Mouse (Mus musculus): ENCODE measurements around the gene Marcksl1. TPM values are rescaled to one million over a fixed set of nuclear protein-coding genes. Genes with fewer than 3 reads are reported as not detected.

The Marcksl1 gene
- polyA plus RNA-seq (2015; fragmentation: Nextera tagmentation; extraction: Ambion mirVana), result 1,788 and 1,829 TPM in 2 replicates

GRCm38 (mm10) chr4:129513086-129513767 lies at the start of gene Marcksl1:
Gene Marcksl1, plus strand, starts transcription at chr4:129513581.
- H3K4me3 ChIP-seq, result peak within 1 kb of the TSS; percentile 100
- 3% methylated on average over 47 of the region's 47 CpGs for WGBS

GRCm38 (mm10) chr4:129464286-129464815 lies 49.0 kb upstream of the Marcksl1 start:
- Histone ChIP-seq H3K27me3 (no peaks in the 10 kb centered on the region), H3K4me3 (no peak overlapping the region), H3K4me1 (replicated peaks) (peaks cover 13% of the 10 kb centered on the region), H3K9me3 (no peaks in the 10 kb centered on the region), H3K4me2 (no peak overlapping the region), H3K9ac (no peak overlapping the region), H3K36me3 (peaks cover 58% of the 10 kb centered on the region), H3K27ac (no peak overlapping the region)
- no peak for ATAC-seq (ENCODE audit: low FRiP score)
- WGBS, result 81% methylated on average over 4 of the region's 4 CpGs

More at GRCm38 (mm10) chr4:129513086-129513767, at the start of gene Marcksl1:
- peak within 1 kb of the TSS; percentile 100 for H3K9ac ChIP-seq
- ATAC-seq (ENCODE audit: low FRiP score), result peak; percentile 82
- H3K4me2 ChIP-seq, result peak within 1 kb of the TSS; percentile 98
- H3K27ac ChIP-seq, result peak within 1 kb of the TSS; percentile 99
- H3K4me1 ChIP-seq (replicated peaks), result peaks cover 73% of the 10 kb centered on the region
- H3K36me3 ChIP-seq, result peaks cover 24% of the 10 kb centered on the region
- no peaks in the 10 kb centered on the region for H3K27me3 ChIP-seq
- no peaks in the 10 kb centered on the region for H3K9me3 ChIP-seq

- no peaks in the 10 kb centered on the region for H3K27me3 ChIP-seq
- H3K4me2 ChIP-seq, result no peak overlapping the region
- H3K36me3 ChIP-seq, result peaks cover 95% of the 10 kb centered on the region
- no peak overlapping the region for H3K4me3 ChIP-seq
- H3K9ac ChIP-seq, result no peak overlapping the region
- WGBS, result 85% methylated on average over 11 of the region's 11 CpGs
- no peak for ATAC-seq (ENCODE audit: low FRiP score)
- no peaks in the 10 kb centered on the region for H3K4me1 ChIP-seq (replicated peaks)
- H3K9me3 ChIP-seq, result no peaks in the 10 kb centered on the region
- no peak overlapping the region for H3K27ac ChIP-seq
These were observed 37.3 kb upstream of the Marcksl1 start for GRCm38 (mm10) chr4:129476047-129476446.

GRCm38 (mm10) chr4:129479863-129480262 lies 33.5 kb upstream of the Marcksl1 start:
- H3K4me2 ChIP-seq, result no peak overlapping the region
- H3K36me3 ChIP-seq, result peaks cover 96% of the 10 kb centered on the region

GRCm38 (mm10) chr4:129481090-129481489 lies 32.3 kb upstream of the Marcksl1 start:
- H3K9ac ChIP-seq, result no peak overlapping the region
- ATAC-seq (ENCODE audit: low FRiP score), result no peak
- H3K4me2 ChIP-seq, result no peak overlapping the region
- 96% methylated on average over 1 of the region's 1 CpGs for WGBS
- H3K9me3 ChIP-seq, result no peaks in the 10 kb centered on the region
- H3K27me3 ChIP-seq, result no peaks in the 10 kb centered on the region
- peaks cover 97% of the 10 kb centered on the region for H3K36me3 ChIP-seq
- no peaks in the 10 kb centered on the region for H3K4me1 ChIP-seq (replicated peaks)
- H3K27ac ChIP-seq, result no peak overlapping the region
- no peak overlapping the region for H3K4me3 ChIP-seq

More at GRCm38 (mm10) chr4:129479863-129480262, 33.5 kb upstream of the Marcksl1 start:
- WGBS, result 92% methylated on average over 3 of the region's 3 CpGs
- Histone ChIP-seq H3K4me1 (replicated peaks) (no peaks in the 10 kb centered on the region), H3K9ac (no peak overlapping the region), H3K9me3 (no peaks in the 10 kb centered on the region), H3K27ac (no peak overlapping the region), H3K27me3 (no peaks in the 10 kb centered on the region), H3K4me3 (no peak overlapping the region)
- no peak for ATAC-seq (ENCODE audit: low FRiP score)

GRCm38 (mm10) chr4:129490972-129491880 lies 22.2 kb upstream of the Marcksl1 start, which contains the start of the genes Tssk3 and Fam229a:
Gene Tssk3, minus strand, starts transcription at chr4:129491022.
Gene Fam229a, plus strand, starts transcription at chr4:129491190.
- H3K27ac ChIP-seq, result no peak within 1 kb of the TSS
- peak within 1 kb of the TSS; percentile 52 for H3K9ac ChIP-seq
- peak within 1 kb of the TSS; percentile 61 for H3K4me2 ChIP-seq
- H3K27me3 ChIP-seq, result peaks cover 37% of the 10 kb centered on the region
- H3K36me3 ChIP-seq, result peaks cover 32% of the 10 kb centered on the region
- H3K4me3 ChIP-seq, result peak within 1 kb of the TSS; percentile 36
- peaks cover 19% of the 10 kb centered on the region for H3K4me1 ChIP-seq (replicated peaks)
- 4% methylated on average over 70 of the region's 70 CpGs for WGBS
- peak; percentile 30; the same call in 1 of the 2 replicates for ATAC-seq (ENCODE audit: low FRiP score)
- no peaks in the 10 kb centered on the region for H3K9me3 ChIP-seq

- H3K4me3 ChIP-seq, result no peak overlapping the region
- H3K4me1 ChIP-seq (replicated peaks), result peaks cover 29% of the 10 kb centered on the region
- H3K36me3 ChIP-seq, result no peaks in the 10 kb centered on the region; the same call in 1 of the 2 replicates
- H3K27me3 ChIP-seq, result peaks cover 32% of the 10 kb centered on the region
- ATAC-seq (ENCODE audit: low FRiP score), result no peak
- no peaks in the 10 kb centered on the region for H3K9me3 ChIP-seq
- no peak overlapping the region for H3K9ac ChIP-seq
- no peak overlapping the region for H3K4me2 ChIP-seq
- no peak overlapping the region for H3K27ac ChIP-seq
- WGBS, result 68% methylated on average over 7 of the region's 7 CpGs
These were observed 18.7 kb upstream of the Marcksl1 start for GRCm38 (mm10) chr4:129494681-129495080.

- 20% methylated on average over 16 of the region's 16 CpGs for WGBS
- Histone ChIP-seq H3K36me3 (no peaks in the 10 kb centered on the region), H3K27me3 (peaks cover 20% of the 10 kb centered on the region), H3K4me3 (peak overlapping the region; percentile 6; the same call in 1 of the 2 replicates), H3K9me3 (no peaks in the 10 kb centered on the region), H3K27ac (peak overlapping the region; percentile 83), H3K4me1 (replicated peaks) (peaks cover 34% of the 10 kb centered on the region), H3K4me2 (peak overlapping the region; percentile 44), H3K9ac (peak overlapping the region; percentile 62)
- ATAC-seq (ENCODE audit: low FRiP score), result peak; percentile 49
These were observed 17.5 kb upstream of the Marcksl1 start for GRCm38 (mm10) chr4:129495672-129496562.

- ATAC-seq (ENCODE audit: low FRiP score), result no peak; the same call in 1 of the 2 replicates
- peak overlapping the region; percentile 44 for H3K4me2 ChIP-seq
- H3K9ac ChIP-seq, result peak overlapping the region; percentile 62
- peak overlapping the region; percentile 83 for H3K27ac ChIP-seq
- peak overlapping the region; percentile 6; the same call in 1 of the 2 replicates for H3K4me3 ChIP-seq
- peaks cover 32% of the 10 kb centered on the region for H3K4me1 ChIP-seq (replicated peaks)
- no peaks in the 10 kb centered on the region for H3K9me3 ChIP-seq
- WGBS, result 46% methylated on average over 6 of the region's 6 CpGs
- peaks cover 13% of the 10 kb centered on the region for H3K27me3 ChIP-seq
- H3K36me3 ChIP-seq, result no peaks in the 10 kb centered on the region
These were observed 16.8 kb upstream of the Marcksl1 start for GRCm38 (mm10) chr4:129496631-129497030.

- Histone ChIP-seq H3K36me3 (no peaks in the 10 kb centered on the region), H3K4me1 (replicated peaks) (peaks cover 31% of the 10 kb centered on the region), H3K9me3 (no peaks in the 10 kb centered on the region), H3K9ac (no peak overlapping the region), H3K4me2 (no peak overlapping the region), H3K27me3 (0 out of 2 replicates have a peak, but pooled peaks cover 4% of the 10 kb centered on the region), H3K27ac (no peak overlapping the region), H3K4me3 (no peak overlapping the region)
- no peak for ATAC-seq (ENCODE audit: low FRiP score)
- 74% methylated on average over 3 of the region's 3 CpGs for WGBS
These were observed 14.4 kb upstream of the Marcksl1 start for GRCm38 (mm10) chr4:129498941-129499340.

GRCm38 (mm10) chr4:129500017-129500416 lies 13.4 kb upstream of the Marcksl1 start:
- H3K4me1 ChIP-seq (replicated peaks), result peaks cover 31% of the 10 kb centered on the region
- ATAC-seq (ENCODE audit: low FRiP score), result no peak
- WGBS, result 82% methylated on average over 8 of the region's 8 CpGs
- H3K4me3 ChIP-seq, result peak overlapping the region; percentile 55; the same call in 1 of the 2 replicates
- peak overlapping the region; percentile 83 for H3K4me2 ChIP-seq
- H3K27ac ChIP-seq, result peak overlapping the region; percentile 81
- H3K9ac ChIP-seq, result 0 out of 2 replicates have a peak overlapping the region, but pooled peaks have one; percentile 72
- no peaks in the 10 kb centered on the region for H3K36me3 ChIP-seq
- no peaks in the 10 kb centered on the region for H3K9me3 ChIP-seq
- H3K27me3 ChIP-seq, result 0 out of 2 replicates have a peak, but pooled peaks cover 4% of the 10 kb centered on the region
